Mouse (Mus musculus) ovary, postnatal 36 days (tissue): Measurements from ENCODE around the gene Adcy2.
A peak's percentile ranks its signal among the peaks of the same experiment; 100 is the strongest.

Source experiments
- DNase-seq: peaks from one replicate; pipeline ENCODE4 v3.0.0; 2022; ENCODE audit warnings: low spot score, mixed read lengths

Adcy2 gene

GRCm38 (mm10) chr13:68622792-68623191 is 376.5 kb downstream of the Adcy2 start:
- DNase-seq, result no peak

DNA sequence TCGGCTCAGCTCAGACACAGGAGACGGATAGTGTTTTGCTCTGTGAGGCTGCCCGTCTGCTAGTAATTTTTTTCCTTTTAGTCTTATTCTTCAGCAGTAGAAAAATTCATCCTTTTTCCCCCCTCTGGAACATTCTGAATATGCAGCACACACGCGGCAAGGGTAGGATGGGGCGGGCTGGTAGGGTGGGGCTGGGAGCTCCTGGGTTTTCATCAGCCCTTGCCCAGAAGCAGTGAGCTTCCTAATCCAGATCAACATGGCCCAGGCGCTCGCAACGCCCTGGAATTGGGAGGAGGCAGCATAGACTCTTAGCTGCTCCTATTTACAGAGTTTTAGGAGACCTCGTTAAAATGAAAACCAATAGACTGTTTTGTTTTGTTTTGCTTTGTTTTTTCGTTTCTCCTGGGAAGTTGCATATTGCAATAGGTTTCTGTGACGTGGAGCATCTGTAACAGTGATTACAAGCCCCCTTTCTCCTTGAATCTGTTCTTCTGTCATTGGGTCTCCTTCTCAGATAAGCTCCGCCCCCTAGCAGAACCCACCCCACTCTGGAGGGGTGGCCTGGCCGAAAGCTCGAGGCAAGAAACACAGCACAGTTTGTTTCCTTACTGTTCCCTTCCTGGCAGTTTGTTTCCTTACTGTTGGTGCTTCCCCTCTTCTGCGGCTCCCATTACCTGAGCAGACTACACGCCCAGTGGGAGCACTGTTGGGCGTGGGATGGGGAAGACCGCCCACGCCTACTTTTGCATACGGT is 391.5 kb downstream of the Adcy2 start:
- no peak for DNase-seq

DNA sequence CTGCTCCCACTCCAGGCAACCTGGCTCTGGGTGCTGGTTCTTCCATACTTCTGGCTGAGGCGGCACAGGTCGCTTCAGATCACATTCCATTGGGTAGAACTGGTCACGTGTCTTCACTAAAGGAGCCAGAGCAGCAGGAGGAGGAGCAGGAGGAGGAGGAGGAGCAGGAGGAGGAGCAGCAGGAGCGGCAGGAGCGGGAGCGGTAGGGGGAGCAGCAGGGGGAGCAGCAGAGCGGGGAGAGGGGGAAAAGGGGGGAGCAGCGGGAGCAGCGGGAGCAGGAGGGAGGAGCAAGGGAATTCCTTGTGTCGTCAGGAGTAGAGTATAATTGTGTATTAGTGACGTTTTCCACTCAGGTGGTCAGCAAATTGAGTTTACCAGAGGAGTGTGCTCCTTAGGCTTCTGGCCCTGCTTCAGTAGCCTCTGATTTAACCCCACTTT is 393.6 kb downstream of the Adcy2 start:
- DNase-seq, result peak; percentile 37

GRCm38 (mm10) chr13:68603085-68603484 is 396.3 kb downstream of the Adcy2 start:
- no peak for DNase-seq

GRCm38 (mm10) chr13:68601184-68601583 is 398.2 kb downstream of the Adcy2 start:
- no peak for DNase-seq

GRCm38 (mm10) chr13:68598953-68599352 is 400.4 kb downstream of the Adcy2 start:
- no peak for DNase-seq

DNA sequence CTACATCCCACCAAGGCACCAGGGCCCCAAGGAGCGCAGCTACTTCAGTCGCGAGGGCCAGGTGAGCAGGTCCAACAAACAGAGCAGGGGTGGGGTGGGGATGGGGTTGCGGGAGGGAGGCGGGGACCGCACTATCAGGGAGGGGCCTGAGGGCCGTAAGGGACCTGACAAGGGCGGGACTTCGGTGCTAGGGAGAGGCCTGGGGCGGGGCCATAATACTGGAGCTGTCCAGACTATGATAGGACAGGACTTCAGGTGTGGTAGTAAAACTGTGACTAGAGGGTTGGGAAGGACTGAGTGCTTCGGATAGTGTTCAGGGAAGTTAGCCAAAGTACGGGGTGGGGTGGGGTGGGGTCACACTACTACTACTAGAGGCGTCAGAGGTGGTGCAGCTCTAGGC is 401.7 kb downstream of the Adcy2 start:
- no peak for DNase-seq

GRCm38 (mm10) chr13:68597199-68597598 is 402.1 kb downstream of the Adcy2 start, which contains the start of gene 1700001L19Rik:
1700001L19Rik (plus strand) TSS chr13:68597421.
- DNase-seq, result no peak

GRCm38 (mm10) chr13:68593797-68594196 is 405.5 kb downstream of the Adcy2 start:
- no peak for DNase-seq

DNA sequence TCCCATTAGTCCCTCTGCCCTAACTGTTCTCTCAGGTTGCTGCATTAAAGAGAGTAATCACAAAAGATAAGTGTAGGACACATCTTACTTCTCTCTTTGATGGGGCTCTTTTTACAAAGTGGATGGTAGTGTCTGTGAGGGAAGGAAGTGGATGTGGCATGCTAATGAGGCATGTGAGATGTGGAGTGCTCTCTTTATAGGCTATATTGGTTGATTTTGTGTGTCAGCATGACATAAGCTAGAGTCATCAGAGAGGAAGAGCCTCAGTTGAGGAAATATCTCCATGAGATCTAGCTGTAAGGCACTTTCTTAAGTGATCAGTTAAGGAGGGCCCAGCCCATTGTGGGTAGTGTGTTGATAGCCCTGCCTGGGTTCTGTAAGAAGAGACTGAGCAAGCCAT is 411.0 kb downstream of the Adcy2 start:
- DNase-seq, result no peak

DNA sequence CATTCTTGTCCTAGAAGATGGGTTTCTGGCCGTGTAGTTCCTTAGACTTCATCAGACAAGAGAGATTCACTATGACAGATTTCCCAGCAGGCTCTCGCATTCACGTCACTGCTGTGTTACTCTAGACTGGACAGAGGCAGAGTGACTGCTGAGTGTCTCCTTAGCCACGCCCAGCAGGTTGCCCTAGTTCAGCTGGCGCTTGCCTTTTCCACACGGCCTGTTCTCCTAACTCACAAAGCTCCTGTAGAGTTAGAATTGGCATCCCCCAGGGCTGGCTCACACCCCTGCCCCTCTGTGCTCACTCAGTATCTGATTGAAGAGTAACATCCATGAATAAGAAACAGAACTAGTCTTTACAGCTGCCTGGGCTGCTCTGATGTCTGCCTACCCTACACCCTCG is 413.9 kb downstream of the Adcy2 start:
- no peak for DNase-seq

DNA sequence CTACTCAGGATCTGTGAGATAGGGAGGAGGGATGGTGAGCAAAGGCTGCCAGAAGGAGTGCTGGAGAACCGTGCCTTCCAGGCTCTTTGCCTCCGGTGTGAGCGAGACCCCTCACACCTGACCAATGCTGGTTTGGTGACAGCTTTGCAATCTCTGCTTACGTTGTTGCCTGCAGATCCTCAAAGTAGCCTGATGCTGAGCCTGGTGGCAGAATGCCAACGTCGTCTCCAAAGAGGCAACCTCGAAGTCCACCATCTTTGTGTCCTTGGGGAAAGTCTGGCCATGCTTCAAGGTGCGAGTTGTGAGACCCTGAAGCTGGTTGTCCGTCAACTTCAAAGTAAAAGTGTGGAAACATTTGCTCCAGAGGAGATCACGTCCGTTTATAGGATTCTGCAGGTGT is 415.4 kb downstream of the Adcy2 start:
- DNase-seq, result no peak

- DNase-seq, result no peak
Measured at GRCm38 (mm10) chr13:68582517-68582780, 416.9 kb downstream of the Adcy2 start.

GRCm38 (mm10) chr13:68581747-68582516 is 417.4 kb downstream of the Adcy2 start, which contains the start of the genes Mtrr and Fastkd3:
Mtrr (minus strand) TSS chr13:68582149.
Fastkd3 (plus strand) TSS chr13:68582234.
- DNase-seq, result peak; percentile 98

DNA sequence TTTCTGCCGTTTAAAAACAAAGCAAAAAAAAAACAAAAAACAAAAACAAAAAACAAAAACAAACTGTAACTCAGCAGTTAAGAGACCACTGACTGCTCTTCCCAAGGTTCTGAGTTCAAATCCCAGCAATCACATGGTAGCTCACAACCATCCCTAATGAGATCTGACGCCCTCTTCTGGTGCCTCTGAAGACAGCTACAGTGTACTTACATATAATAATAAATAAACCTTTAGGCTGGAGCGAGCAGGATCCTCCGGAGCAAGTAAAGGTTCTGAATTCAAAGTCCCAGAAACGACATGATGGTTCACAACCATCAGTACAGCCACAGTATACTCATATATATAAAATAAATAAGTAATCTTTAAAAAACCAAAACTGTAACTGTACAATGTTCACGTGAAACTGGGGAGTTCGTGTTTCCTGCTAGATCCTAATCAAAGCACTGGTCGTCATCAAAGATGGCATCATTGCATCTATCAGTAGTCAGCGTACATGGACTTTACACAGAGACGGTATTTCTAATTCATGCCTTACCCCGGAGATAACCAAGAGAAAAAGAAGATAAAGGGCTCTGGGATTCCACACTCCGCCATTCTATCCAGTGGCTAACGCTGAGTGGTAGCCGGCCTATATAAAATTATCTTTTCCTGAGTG is 418.1 kb downstream of the Adcy2 start:
- no peak for DNase-seq

DNA sequence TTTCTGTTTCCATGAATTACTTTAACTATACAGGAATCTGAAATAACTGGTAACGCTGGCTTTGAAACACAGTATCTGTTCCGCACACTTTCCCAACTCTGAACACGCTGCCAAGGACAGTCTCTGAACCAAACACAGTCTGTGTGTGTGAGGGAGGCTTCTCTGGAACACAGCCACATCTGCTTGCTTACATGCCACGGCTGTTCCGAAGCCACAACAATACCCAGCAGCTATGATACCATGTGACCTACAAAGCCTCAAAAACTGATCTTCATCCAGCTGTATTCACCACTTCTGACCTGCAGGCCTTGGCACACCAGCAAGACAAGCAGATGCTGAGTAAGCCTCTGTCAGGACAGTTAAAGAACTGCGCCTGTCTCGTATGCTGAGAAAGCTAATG is 421.4 kb downstream of the Adcy2 start:
- DNase-seq, result peak; percentile 68

GRCm38 (mm10) chr13:68574398-68574797 is 424.9 kb downstream of the Adcy2 start:
- no peak for DNase-seq

DNA sequence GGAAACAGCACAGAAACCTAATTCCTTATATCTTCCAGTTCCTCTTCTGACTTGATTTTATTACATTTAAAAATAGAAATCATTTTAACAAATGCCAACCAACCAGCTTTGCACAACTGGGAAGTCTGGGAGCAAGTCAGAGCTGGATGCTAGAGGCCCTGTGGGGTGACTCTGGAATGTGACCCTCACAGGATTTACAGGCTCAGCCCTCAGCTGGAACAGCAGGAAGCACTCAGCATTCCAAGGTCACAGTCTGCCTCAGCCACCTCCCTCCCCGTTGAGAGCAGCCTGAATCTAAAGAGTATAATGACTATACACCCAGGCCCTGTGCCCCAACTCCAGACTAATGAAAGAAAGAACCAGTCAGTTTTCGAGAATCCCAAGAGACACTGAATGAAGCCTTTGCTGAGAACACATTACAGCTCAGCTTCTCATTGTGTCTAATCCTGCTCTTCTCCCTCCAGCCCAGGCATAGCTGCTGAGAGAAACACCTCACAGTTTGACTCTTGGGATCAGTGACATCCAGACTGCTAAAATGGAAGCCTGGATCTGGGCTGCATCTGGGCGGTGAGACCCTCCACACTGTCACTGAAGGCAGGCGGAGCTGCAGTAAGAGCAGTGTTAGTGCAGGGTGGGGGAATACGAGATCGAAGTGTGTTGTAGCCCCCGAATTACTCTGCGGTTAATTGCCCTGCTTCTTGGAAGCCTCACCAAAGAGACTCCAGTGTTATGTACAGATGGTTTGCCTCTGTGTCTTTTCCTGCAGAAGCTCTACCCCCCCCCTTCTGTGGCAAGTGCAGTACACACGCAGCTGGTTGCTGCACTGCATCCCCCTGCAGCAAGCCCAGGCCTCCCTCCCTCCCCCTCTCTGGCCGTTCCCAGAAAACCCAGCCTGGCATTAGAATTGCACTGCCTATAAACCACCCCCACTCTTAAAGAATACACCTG is 426.1 kb downstream of the Adcy2 start:
- peak; percentile 25 for DNase-seq

GRCm38 (mm10) chr13:68572247-68572646 is 427.1 kb downstream of the Adcy2 start:
- DNase-seq, result no peak
